Mouse (Mus musculus) lung, adult 2 months (tissue): ENCODE measurements around the gene Adgra1.

Experiments
- CTCF ChIP-seq: fragments of 200-500 bp; IDR thresholded peaks from 2 replicates; pipeline ENCODE4 v1.5.1; 2011; ENCODE audit warnings: mild to moderate bottlenecking, low read length, control low read depth; ENCODE audit not compliant: insufficient read depth
- POLR2A ChIP-seq: fragments of 200-500 bp; IDR thresholded peaks from 2 replicates; pipeline ENCODE4 v1.6.1; 2011; ENCODE audit warnings: low read depth, mild to moderate bottlenecking, control low read depth, low read length, borderline replicate concordance; ENCODE audit errors: extremely low read depth

DNA sequence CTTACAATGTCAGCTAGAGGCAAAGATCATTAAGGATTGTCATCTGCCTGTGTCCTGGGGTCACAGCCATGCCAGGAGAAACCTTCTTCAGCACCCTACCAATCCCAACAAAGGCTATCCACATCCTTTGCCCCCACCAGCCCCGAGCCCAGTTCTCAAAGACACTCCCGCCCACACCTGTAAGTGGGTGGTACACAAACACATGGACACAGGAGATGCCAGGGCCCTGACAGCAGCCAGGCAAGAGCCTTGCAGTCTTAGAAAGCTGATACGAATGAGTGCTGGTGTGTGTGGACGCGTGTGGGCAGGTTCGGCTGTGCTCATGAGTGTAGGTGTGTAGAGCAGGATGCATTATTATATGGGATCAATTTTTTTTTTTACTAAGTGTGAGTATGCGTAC is 66.5 kb downstream of the Adgra1 start:
- TF ChIP-seq POLR2A, result no peak
- no peak for TF ChIP-seq CTCF
